Mouse (Mus musculus) bone marrow, adult 2 months (tissue): ENCODE data around the gene Olfr1368.

ENCODE experiments used
- CTCF ChIP-seq: fragments of 200-500 bp; IDR thresholded peaks from 2 replicates; pipeline ENCODE4 v1.5.1; 2011; ENCODE audit warnings: low read length, control low read depth; ENCODE audit not compliant: control insufficient read depth, insufficient read depth
- POLR2A ChIP-seq: fragments of 200-500 bp; IDR thresholded peaks from 2 replicates; pipeline ENCODE4 v1.6.1; 2011; ENCODE audit warnings: low read depth, mild to moderate bottlenecking, control low read depth, low read length, borderline replicate concordance; ENCODE audit not compliant: control insufficient read depth

GRCm38 (mm10) chr13:21185521-21185920, 39.9 kb upstream of the Olfr1368 start:
- TF ChIP-seq POLR2A (no peak), CTCF (no peak)
